Mouse (Mus musculus): ENCODE measurements around the gene Anapc1. TPM values are rescaled to one million over a fixed set of nuclear protein-coding genes. Genes with fewer than 3 reads are reported as not detected.
A peak's percentile ranks its signal among the peaks of the same experiment; 100 is the strongest.

The Anapc1 gene
- polyA plus RNA-seq (2011; ENCODE audit: insufficient read depth, insufficient read length, low read depth, missing spikeins): 139 and 144 TPM in 2 replicates

DNA sequence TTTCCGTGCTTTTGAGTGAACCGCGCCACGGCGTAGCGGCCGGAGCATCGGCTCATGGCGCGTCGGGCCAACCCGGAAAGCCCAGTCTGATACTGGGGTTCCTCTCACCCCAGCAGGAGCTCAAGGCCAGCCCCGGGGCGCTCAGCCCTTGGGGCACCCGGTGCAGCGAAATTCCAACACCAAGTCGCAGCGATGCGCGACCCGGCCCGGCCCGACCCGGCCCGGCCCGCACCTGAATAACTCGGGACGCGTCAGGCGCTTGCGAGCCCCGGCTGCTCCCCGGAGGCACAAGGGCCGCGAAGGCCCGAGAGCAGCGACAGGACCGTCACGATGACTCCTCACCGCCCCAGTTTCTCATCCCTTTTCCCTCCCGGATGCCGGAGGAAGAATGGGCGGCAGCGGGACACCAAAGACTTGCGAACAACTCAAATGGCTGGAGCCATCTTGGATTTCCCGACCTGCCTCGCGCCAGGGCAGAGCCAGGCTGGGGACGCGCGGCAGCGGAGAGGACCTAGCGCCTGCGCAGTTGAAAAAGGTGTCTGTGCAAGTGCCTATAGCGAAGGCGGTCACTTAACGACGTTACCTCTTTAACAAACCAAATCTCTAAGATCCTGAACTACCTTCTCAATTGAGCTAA, at the start of gene Anapc1:
Anapc1 (minus strand) TSS at position 471 of the 637 bp plus-strand sequence.
- Histone ChIP-seq H3K27me3 (ENCODE audit: control insufficient read depth, insufficient read depth, low read length, poor library complexity, severe bottlenecking) (no peaks in the 10 kb centered on the region), H3K4me3 (ENCODE audit: low read depth, low read length) (peak within 1 kb of the TSS; percentile 97), H3K9ac (ENCODE audit: low read depth, poor library complexity, severe bottlenecking) (peak within 1 kb of the TSS; percentile 93), H3K9me3 (replicated peaks; ENCODE audit: control insufficient read depth, insufficient read depth, low read length, poor library complexity, severe bottlenecking) (no peaks in the 10 kb centered on the region), H3K27ac (ENCODE audit: insufficient read depth, low read length) (no peak within 1 kb of the TSS), H3K4me1 (ENCODE audit: control insufficient read depth, insufficient read depth, low read length) (peaks cover 1% of the 10 kb centered on the region), H3K36me3 (ENCODE audit: control insufficient read depth, insufficient read depth, low read length, poor library complexity, severe bottlenecking) (peaks cover 12% of the 10 kb centered on the region)
- TF ChIP-seq POLR2A (IDR thresholded peaks at IDR 0.05; ENCODE audit: insufficient read depth, low read length): peak; percentile 52
- TF ChIP-seq CTCF (IDR thresholded peaks at IDR 0.05; ENCODE audit: low read depth, low read length): no peak
- no peak for TF ChIP-seq EP300 (IDR thresholded peaks at IDR 0.05; ENCODE audit: insufficient read depth, low read depth, low read length)

DNA sequence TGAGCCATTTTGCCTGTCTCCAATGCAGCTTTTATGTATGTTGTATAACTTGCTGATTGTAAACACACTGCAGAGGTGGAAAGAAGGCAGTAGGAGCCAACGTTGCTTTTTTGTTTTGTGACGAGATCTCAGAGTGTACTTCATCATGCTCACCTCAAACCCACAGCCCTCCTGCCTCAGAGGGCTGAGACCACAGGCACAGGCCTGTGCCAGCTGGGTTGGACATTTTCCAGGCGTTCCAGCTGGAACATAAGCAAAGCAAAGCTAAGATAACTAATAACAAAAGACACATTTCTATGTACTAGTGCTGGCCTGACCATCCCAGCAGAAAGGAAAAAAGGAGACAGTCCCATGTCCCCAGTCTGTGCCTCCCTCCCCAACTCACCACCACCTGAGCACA, 47.9 kb upstream of the Anapc1 start:
- no peak for TF ChIP-seq CTCF (IDR thresholded peaks at IDR 0.05; ENCODE audit: low read depth, low read length)
- TF ChIP-seq EP300 (IDR thresholded peaks at IDR 0.05; ENCODE audit: insufficient read depth, low read depth, low read length): no peak
- TF ChIP-seq POLR2A (IDR thresholded peaks at IDR 0.05; ENCODE audit: insufficient read depth, low read length): no peak
- Histone ChIP-seq H3K4me1 (ENCODE audit: control insufficient read depth, insufficient read depth, low read length) (no peaks in the 10 kb centered on the region), H3K9me3 (replicated peaks; ENCODE audit: control insufficient read depth, insufficient read depth, low read length, poor library complexity, severe bottlenecking) (no peaks in the 10 kb centered on the region), H3K9ac (ENCODE audit: low read depth, poor library complexity, severe bottlenecking) (no peak overlapping the region), H3K4me3 (ENCODE audit: low read depth, low read length) (no peak overlapping the region), H3K27ac (ENCODE audit: insufficient read depth, low read length) (no peak overlapping the region), H3K27me3 (ENCODE audit: control insufficient read depth, insufficient read depth, low read length, poor library complexity, severe bottlenecking) (no peaks in the 10 kb centered on the region), H3K36me3 (ENCODE audit: control insufficient read depth, insufficient read depth, low read length, poor library complexity, severe bottlenecking) (no peaks in the 10 kb centered on the region)

DNA sequence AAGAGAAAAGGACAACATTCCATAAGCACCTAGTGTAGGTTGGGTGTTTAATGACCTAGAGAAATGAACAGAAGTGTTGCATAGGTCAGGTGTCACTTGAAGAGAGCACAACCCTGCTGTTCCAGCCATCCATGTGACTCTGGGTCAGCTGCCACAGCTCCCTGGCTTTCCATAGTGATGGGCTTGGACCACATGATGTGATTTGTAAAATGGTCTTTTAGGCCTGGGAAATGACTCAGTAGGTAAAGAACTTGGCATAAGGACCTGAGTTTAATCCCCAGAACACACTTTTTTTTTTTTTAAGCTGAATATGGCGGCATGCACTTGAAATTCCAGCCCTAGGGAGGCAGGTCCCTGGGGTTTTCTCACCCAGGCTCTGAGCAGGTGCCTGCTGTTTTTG, 44.8 kb upstream of the Anapc1 start:
- H3K9ac ChIP-seq (ENCODE audit: low read depth, poor library complexity, severe bottlenecking): no peak overlapping the region
- H3K4me1 ChIP-seq (ENCODE audit: control insufficient read depth, insufficient read depth, low read length): no peaks in the 10 kb centered on the region
- no peaks in the 10 kb centered on the region for H3K9me3 ChIP-seq (replicated peaks; ENCODE audit: control insufficient read depth, insufficient read depth, low read length, poor library complexity, severe bottlenecking)
- TF ChIP-seq EP300 (IDR thresholded peaks at IDR 0.05; ENCODE audit: insufficient read depth, low read depth, low read length) (no peak), CTCF (IDR thresholded peaks at IDR 0.05; ENCODE audit: low read depth, low read length) (no peak), POLR2A (IDR thresholded peaks at IDR 0.05; ENCODE audit: insufficient read depth, low read length) (no peak)
- no peaks in the 10 kb centered on the region for H3K36me3 ChIP-seq (ENCODE audit: control insufficient read depth, insufficient read depth, low read length, poor library complexity, severe bottlenecking)
- H3K4me3 ChIP-seq (ENCODE audit: low read depth, low read length): no peak overlapping the region
- H3K27ac ChIP-seq (ENCODE audit: insufficient read depth, low read length): no peak overlapping the region
- H3K27me3 ChIP-seq (ENCODE audit: control insufficient read depth, insufficient read depth, low read length, poor library complexity, severe bottlenecking): no peaks in the 10 kb centered on the region

DNA sequence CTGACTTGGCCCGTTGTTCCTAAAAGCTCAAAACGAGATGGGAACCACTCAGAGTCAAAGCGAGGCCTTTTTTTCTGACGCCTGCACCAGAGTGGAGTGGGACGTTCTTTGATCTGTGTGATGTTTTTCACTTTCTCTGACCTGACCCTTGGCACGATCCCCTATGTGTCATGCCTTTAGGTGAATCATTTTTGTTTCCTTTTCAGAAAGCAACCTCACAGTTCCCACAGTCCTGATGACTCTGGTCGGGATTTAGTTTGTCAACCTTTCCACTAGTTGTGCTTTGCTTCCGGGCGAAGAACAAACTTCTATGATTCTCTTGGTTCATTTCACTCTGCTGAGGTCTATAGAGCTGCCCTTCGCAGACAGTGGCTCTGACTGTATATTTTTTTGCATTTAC, 44.3 kb upstream of the Anapc1 start:
- TF ChIP-seq EP300 (IDR thresholded peaks at IDR 0.05; ENCODE audit: insufficient read depth, low read depth, low read length): no peak
- TF ChIP-seq POLR2A (IDR thresholded peaks at IDR 0.05; ENCODE audit: insufficient read depth, low read length): no peak
- TF ChIP-seq CTCF (IDR thresholded peaks at IDR 0.05; ENCODE audit: low read depth, low read length): no peak
- no peak overlapping the region for H3K9ac ChIP-seq (ENCODE audit: low read depth, poor library complexity, severe bottlenecking)
- no peak overlapping the region for H3K27ac ChIP-seq (ENCODE audit: insufficient read depth, low read length)
- no peak overlapping the region for H3K4me3 ChIP-seq (ENCODE audit: low read depth, low read length)
- H3K36me3 ChIP-seq (ENCODE audit: control insufficient read depth, insufficient read depth, low read length, poor library complexity, severe bottlenecking): no peaks in the 10 kb centered on the region
- H3K27me3 ChIP-seq (ENCODE audit: control insufficient read depth, insufficient read depth, low read length, poor library complexity, severe bottlenecking): no peaks in the 10 kb centered on the region
- H3K4me1 ChIP-seq (ENCODE audit: control insufficient read depth, insufficient read depth, low read length): no peaks in the 10 kb centered on the region
- H3K9me3 ChIP-seq (replicated peaks; ENCODE audit: control insufficient read depth, insufficient read depth, low read length, poor library complexity, severe bottlenecking): no peaks in the 10 kb centered on the region

DNA sequence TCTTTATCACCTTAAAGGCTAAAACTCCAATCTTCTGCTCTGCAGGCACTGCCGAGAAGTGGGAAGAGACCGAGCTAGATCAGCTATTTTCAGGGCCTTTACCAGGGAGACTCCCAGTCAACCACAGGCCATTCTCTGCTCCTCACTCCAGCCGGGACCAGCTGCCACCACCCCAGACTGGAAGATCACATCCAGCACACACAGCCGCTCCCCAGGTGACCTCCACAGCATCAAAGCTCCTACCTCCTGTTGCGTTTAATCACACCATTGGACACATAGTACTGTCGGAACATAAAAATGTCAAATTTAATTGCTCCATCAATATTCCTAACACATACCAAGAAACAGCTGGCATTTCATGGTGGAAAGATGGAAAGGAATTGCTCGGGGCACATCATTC, 42.0 kb upstream of the Anapc1 start:
- H3K27me3 ChIP-seq (ENCODE audit: control insufficient read depth, insufficient read depth, low read length, poor library complexity, severe bottlenecking): no peaks in the 10 kb centered on the region
- no peak overlapping the region for H3K27ac ChIP-seq (ENCODE audit: insufficient read depth, low read length)
- H3K9ac ChIP-seq (ENCODE audit: low read depth, poor library complexity, severe bottlenecking): no peak overlapping the region
- TF ChIP-seq CTCF (IDR thresholded peaks at IDR 0.05; ENCODE audit: low read depth, low read length): no peak
- TF ChIP-seq POLR2A (IDR thresholded peaks at IDR 0.05; ENCODE audit: insufficient read depth, low read length): no peak
- no peak for TF ChIP-seq EP300 (IDR thresholded peaks at IDR 0.05; ENCODE audit: insufficient read depth, low read depth, low read length)
- H3K9me3 ChIP-seq (replicated peaks; ENCODE audit: control insufficient read depth, insufficient read depth, low read length, poor library complexity, severe bottlenecking): no peaks in the 10 kb centered on the region
- H3K4me3 ChIP-seq (ENCODE audit: low read depth, low read length): no peak overlapping the region
- H3K36me3 ChIP-seq (ENCODE audit: control insufficient read depth, insufficient read depth, low read length, poor library complexity, severe bottlenecking): no peaks in the 10 kb centered on the region
- H3K4me1 ChIP-seq (ENCODE audit: control insufficient read depth, insufficient read depth, low read length): no peaks in the 10 kb centered on the region

DNA sequence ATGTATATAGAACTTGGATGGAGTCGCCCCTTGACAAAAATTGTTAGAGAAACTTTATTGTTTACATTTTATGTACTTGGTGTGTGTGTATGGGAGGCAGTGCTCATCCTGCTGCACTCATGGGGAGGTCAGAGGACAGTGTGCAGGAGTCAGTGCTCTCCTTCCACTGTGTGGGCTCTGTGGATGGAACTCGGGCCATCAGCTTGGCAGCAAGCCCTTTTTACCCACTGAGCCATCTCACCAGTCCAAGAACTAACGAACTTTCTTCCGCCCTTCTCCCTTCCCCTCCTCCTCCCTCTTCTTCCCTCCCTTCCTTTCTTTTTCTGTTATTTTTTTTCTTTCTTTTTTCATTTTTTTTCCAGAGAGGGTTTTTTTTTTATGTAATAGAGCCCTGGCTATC, 40.9 kb upstream of the Anapc1 start:
- Histone ChIP-seq H3K27ac (ENCODE audit: insufficient read depth, low read length) (no peak overlapping the region), H3K36me3 (ENCODE audit: control insufficient read depth, insufficient read depth, low read length, poor library complexity, severe bottlenecking) (no peaks in the 10 kb centered on the region), H3K27me3 (ENCODE audit: control insufficient read depth, insufficient read depth, low read length, poor library complexity, severe bottlenecking) (no peaks in the 10 kb centered on the region), H3K9me3 (replicated peaks; ENCODE audit: control insufficient read depth, insufficient read depth, low read length, poor library complexity, severe bottlenecking) (no peaks in the 10 kb centered on the region), H3K4me1 (ENCODE audit: control insufficient read depth, insufficient read depth, low read length) (no peaks in the 10 kb centered on the region), H3K4me3 (ENCODE audit: low read depth, low read length) (no peak overlapping the region), H3K9ac (ENCODE audit: low read depth, poor library complexity, severe bottlenecking) (no peak overlapping the region)
- TF ChIP-seq POLR2A (IDR thresholded peaks at IDR 0.05; ENCODE audit: insufficient read depth, low read length): no peak
- no peak for TF ChIP-seq EP300 (IDR thresholded peaks at IDR 0.05; ENCODE audit: insufficient read depth, low read depth, low read length)
- no peak for TF ChIP-seq CTCF (IDR thresholded peaks at IDR 0.05; ENCODE audit: low read depth, low read length)

Data from ES-Bruce4 (cell line).